Mouse (Mus musculus) inflammation-experienced regulatory T-cells, adult 6 months (primary cell): ENCODE measurements around the gene Il1rap. TPM values are rescaled to one million over a fixed set of nuclear protein-coding genes. Genes with fewer than 3 reads are reported as not detected.

Source experiments
- ATAC-seq: one replicate; pipeline ENCODE4 v1.8.0; 2017
- polyA plus RNA-seq, 3 experiments: library from polyadenylated mRNA; unstranded; fragments of 100-300 nt; shearing (Covaris generic); gene quantifications; one replicate each; pipeline ENCODE4 v1.2.1; 2017

Il1rap gene
- polyA plus RNA-seq, 3 experiments from 2014 or later, result 9.1 to 10.7 (median 9.8) TPM

- no peak for ATAC-seq
These were observed 149.4 kb downstream of the Il1rap start for GRCm38 (mm10) chr16:26730941-26731340.

GRCm38 (mm10) chr16:26732566-26732965 lies 151.1 kb downstream of the Il1rap start:
- no peak for ATAC-seq

GRCm38 (mm10) chr16:26755381-26756155 lies 174.1 kb downstream of the Il1rap start:
- ATAC-seq, result no peak

GRCm38 (mm10) chr16:26775976-26776375 lies 194.5 kb downstream of the Il1rap start:
- ATAC-seq, result no peak

GRCm38 (mm10) chr16:26777132-26777531 lies 195.6 kb downstream of the Il1rap start:
- ATAC-seq, result no peak

Other genes starting within 250 kb of the Il1rap start
- gene Cldn1, start 209.9 kb upstream of the Il1rap start, polyA plus RNA-seq, result not detected
- not detected for gene Cldn16, start 118.6 kb upstream of the Il1rap start, polyA plus RNA-seq
- not detected for gene Tmem207, start 54.9 kb upstream of the Il1rap start, polyA plus RNA-seq